Mouse (Mus musculus): ENCODE data around the gene Rap1gap2.

Gene Rap1gap2

DNA sequence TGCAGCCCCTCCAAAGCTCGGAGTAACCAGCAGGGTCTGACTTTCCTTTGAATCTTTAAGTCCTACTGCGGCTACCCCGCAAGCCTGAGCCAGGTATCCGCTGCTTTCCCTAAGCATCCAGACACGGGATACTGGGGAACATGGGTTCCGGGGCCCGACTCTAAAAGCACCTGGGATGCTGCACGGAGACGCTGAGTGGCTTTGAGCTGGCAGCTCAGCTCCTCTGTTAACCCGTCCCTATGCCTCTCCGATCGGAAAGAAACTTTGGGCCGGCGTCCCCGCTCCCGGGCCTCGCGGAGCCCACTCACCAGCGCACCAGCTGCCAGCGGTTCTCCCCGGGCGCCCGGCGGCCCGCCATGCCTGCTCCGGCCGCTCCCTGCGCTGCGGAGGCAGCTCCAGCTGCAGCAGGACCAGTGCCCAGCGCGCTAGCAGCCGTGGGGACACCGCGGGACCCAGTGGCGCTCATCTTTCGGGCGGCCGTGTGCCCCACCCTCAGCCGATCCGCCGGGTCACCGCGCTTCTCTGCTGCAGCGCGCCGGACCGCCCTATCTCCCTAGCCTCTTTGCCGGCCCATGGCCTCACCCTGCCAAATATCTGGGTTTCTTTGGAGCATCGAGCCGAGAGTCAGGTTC, at the start of gene Rap1gap2:
Rap1gap2 (minus strand) TSS at position 371 of the 632 bp plus-strand sequence.
- DNase-seq (ENCODE audit: extremely low spot score), result peak; percentile 39

- no peak for DNase-seq (ENCODE audit: extremely low spot score)
These were observed 49.6 kb upstream of the Rap1gap2 start for GRCm38 (mm10) chr11:74660336-74660735.

DNA sequence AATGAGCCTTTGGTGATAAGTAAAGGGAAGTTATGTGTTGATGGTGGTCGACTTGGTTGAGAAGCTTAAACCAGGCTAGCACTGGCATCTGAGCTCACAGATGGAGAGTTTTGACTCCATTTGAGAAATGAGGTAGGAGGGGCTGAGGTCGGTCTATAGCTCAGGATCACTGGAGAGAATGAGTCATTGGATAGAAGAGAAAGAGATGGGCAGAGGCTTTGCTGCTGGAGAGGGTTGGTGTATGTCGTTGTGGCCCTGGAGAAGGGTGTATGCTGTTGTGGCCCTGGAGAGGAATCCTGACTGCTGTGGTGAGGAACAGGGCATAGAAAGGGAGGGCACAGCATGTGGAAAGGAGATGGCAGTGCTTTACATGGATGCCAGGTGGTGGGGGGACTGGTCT, 45.2 kb upstream of the Rap1gap2 start:
- no peak for DNase-seq (ENCODE audit: extremely low spot score)

DNA sequence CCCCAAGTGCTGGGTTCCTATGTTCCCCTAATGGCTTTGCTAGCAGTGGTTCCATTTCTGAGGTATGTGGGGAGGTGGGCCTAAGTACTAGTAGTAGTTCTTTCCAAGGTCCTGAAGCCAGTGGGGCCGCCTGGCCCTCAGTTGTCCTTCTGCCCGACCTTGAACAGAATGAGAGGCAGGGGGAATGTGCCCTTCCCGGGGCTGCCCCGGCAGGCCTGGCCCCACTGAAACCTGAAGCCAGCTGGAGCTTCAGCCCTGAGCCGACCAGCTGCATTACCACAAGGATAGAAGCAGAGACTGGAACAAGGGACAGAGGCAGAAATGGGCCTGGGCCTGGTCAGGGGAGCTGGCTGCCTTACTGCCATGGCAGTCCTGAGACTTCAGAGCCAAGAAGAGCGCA, 42.7 kb upstream of the Rap1gap2 start:
- DNase-seq (ENCODE audit: extremely low spot score), result no peak

- DNase-seq (ENCODE audit: extremely low spot score), result no peak
These were observed 42.1 kb upstream of the Rap1gap2 start for GRCm38 (mm10) chr11:74652791-74653191.

DNA sequence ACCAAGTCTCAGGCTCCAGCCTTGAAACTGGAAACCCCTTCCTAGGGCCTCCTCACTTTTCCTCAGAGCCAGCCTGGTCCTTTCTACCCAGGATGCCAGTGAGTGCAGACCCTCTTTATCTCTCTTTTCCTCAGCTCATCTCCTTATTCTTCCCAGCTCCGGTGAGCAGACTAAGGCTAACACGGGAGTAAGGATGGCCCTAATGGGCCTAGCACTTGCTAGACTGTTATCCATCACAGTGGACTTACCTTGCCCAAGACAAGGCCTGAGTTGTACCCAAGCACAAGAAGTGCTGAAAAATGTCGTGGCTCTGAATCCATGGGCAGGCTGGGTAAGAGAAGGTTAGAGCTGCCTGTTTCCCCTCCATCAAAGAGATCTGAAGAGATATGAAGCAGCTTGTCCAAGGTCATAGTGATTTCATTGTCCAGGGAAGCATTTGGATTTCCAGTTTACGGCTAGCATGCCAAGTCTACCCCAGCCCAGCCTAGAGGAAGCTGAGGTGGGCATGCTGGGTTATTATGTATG, 39.9 kb upstream of the Rap1gap2 start:
- DNase-seq (ENCODE audit: extremely low spot score), result no peak

- DNase-seq (ENCODE audit: extremely low spot score), result no peak
These were observed 39.2 kb upstream of the Rap1gap2 start for GRCm38 (mm10) chr11:74649647-74650551.

DNA sequence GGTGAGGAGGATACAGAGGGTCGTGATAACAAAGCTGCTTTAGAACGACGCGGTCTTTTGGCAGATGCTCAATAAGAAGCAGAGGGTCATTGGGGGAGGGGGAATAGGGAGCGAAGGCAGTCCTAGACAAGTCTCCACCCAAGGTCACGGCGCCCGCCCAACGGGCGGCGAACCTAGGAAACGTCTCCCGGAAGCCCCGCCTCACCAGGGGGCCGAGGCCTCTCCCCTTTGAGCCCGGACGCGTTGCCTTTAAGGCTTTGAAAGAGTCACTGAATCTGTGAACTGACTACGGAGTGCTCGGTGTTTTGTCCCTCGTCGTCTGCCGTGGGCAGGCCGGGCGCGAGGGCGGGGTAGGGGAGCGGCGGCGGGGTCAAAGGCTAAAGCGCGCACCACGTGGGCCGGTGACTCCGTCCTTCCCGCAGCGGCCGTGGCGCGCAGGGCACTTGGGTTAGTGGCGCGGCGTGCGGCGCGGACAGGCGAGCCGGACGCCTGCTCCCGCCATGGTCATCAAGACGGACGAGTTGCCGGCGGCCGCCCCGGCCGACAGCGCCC, 38.5 kb upstream of the Rap1gap2 start, which contains the start of gene Cluh:
Cluh (plus strand) TSS at position 401 of the 552 bp plus-strand sequence.
- peak; percentile 96 for DNase-seq (ENCODE audit: extremely low spot score)

DNA sequence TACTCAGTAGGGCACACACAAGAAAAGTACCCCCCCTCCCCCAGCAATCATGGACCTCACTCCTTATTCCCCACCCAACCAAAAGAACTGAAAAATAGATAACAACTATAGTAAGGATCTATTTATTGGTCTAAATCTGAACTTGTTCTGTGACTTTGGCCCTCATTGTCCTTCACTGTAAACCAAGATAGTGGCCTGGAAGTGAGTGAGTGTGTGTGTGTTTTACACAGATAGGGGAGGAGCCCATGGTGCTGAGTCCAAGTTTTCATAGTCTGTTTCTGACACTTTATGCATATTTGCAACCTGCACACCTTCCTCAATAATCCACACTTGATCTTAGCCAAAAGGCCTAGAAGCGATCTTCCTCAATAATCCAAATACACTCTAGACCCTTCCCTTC, 38.0 kb upstream of the Rap1gap2 start:
- DNase-seq (ENCODE audit: extremely low spot score), result no peak

- no peak for DNase-seq (ENCODE audit: extremely low spot score)
These were observed 37.3 kb upstream of the Rap1gap2 start for GRCm38 (mm10) chr11:74647966-74648365.

DNA sequence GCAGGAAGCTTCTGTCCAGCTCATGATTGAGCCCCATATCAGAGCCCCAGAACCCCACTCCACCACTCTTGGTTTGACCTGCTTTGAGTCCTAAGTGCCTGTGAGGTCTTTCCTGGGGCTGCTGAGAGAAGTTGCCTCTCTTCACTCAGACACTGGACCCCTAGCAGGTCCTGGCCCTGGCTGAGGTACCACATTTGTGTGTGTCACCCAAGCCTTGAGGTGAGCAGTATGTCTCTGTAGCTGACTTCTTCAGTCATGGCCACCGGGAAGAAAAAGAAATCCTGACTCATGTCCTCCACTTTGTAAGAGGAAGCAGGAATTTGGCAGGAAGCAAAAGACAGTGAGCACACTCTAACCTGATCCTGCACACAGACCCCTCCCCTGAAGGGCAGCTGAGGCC, 28.9 kb upstream of the Rap1gap2 start:
- no peak for DNase-seq (ENCODE audit: extremely low spot score)

DNA sequence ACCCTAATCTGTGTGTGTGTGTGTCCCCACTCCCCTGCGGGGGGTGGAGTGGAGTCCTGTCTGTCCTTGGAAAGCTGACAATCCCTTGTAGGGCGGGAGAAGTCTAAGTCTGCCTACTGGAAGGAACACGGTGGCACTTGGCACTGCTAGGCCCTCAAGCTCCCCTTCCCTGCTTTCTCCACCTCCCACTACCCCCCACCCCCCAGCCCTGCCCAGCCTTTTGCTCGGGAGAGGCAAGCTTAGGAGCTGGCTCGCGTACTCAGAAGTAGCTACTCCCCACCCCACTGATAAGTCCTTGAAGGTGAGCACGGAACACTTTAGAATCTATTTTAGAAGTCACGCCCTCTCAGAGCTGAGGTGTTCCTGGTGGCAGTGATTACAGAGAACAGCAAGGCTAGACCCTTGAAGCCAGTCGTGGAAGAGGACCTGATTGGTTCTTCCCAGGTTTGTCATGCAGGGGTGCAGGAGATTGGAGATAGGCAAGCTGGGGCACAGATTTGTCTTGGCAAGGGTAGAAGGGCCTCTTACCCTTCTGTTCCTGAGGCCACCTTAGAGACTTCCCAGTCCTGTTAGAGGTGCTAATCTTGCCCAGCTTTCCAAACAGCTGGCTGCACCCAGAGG, 28.2 kb upstream of the Rap1gap2 start:
- no peak for DNase-seq (ENCODE audit: extremely low spot score)

DNA sequence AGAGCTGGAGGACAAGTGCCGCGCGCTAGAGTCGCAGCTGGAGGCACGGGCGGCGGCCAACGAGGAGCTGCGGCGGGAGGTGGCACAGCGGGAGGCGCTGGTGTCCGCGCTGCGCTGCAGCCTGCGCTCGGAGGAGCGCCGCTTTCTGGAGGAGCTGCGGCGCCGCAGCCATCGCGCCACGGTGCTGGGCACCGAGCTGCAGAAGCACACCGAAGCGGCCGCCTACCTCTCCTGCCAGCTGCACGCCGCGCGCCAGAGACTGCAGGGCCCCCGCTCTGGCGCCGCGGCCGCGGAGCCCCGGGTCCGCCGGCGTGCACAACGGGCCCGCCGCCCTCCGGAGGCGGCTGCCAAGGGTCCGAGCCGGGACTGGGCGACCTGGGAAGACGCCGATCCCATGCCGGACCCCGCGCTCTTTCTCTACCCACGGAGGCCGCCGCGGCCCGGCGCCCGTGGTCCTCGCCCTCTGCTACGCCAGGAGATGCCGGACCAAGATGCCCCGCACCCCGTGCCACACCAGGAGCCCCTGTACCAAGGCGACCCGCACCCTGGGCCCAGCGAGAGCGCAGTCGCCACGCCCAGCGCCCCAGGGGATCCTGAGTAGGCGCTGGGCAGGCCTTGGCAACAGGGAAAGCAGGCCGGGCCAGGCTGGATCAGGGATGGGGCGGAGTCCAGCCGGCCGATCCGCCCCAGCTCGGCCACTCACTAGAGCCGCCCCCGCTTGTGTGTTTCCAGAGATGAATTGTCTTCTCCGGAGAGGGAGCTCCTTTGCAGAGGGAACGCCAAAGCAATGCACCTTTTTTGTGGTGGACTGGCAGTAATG, 27.5 kb upstream of the Rap1gap2 start:
- DNase-seq (ENCODE audit: extremely low spot score), result peak; percentile 76

- no peak for DNase-seq (ENCODE audit: extremely low spot score)
These were observed 26.8 kb upstream of the Rap1gap2 start for GRCm38 (mm10) chr11:74637486-74637885.

DNA sequence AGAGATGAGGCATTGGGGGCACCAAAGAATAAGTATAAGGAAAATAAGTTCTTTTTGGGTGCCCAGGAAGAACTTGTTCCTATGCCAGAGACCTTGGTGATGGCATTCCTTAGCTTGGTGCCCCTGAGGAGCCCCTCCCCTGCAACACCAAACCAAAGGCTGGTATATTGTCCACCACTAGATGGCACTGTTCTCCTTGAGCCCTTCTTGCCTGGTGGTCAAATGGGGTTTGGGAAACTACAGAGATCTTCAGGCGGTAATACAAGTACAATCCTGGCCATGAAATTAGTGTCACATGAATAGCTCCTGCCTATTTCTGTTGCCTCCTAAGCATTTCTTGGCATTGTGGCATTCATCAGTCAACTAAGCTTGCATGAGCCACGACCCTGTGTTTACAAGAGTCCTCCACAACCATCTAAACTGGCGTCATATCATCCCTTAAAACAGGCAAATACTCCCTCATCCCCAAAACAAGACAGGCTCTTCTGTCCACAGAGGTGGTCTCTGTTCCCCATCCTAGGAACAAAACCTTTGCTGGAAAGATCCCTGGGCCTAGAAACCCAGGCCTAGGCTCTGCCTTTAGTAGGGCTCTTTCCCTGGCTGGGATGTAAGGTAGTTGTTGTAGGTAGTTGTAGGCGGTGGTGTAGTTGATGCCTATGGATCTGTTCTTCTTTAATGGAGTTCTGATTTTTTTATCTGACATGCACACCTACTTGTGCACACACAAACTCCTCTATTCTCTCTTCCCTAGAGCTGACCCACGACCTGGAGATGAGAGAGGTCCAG, 24.0 kb upstream of the Rap1gap2 start:
- peak; percentile 77 for DNase-seq (ENCODE audit: extremely low spot score)

DNA sequence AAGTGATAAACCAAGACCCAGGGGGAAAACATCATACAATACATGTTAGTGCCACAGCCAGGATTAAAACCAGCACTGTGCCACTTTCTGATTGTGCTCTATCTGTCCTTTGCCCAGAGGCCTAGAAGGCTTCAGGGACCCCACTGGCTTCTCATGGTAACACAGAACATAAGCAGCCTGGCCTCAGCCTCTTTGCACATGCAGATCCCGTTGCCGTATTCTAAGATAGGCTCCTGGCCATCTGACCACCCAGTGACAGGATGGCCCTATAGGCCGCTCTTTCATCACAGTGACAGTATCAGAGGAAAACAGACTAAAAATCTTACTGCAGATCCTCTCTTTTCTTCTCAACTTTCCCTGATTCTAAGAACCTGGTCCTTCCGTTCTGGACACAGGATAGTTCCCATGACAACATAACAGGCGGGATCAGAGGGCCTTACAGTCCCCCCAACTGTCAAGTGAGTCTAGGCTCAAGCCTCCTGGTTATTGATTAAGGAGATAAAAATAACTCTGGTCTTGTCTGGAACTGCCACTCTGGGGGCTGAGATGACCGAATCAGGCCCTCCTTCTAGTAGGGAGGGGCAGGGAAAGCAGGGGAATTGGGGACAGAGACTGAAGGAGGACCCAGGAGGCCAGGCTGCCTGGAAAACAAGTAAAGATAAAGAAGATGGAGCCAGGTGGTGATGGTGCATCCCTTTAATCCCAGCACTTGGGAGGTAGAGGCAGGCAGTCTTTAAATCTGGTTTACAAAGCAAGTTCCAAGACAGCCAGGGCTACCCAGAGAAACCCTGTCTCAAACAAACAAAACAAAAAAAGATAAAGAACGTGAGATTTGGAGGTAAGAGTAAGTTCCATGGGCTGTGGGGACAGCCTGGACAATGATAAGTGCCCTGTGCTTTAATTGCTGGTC, 21.4 kb upstream of the Rap1gap2 start:
- DNase-seq (ENCODE audit: extremely low spot score), result no peak

DNA sequence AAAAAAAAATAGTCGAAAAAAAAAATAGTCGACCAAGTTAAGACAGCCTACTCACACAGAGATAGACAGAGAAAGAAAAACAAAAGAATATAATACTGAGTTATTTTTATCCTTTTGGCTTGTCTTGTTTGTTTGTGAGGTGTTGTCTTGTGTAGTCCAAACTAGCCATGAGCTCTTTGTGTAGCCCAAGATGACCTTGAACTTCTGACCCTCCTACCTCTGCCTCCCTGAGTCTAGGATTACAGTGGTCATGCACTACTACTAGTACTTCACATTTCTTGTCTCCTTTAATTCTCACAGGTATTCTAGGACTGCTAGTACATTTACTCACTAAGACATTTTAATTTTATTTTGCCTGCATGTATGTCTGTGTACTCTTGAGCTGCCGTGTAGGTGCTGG, 16.8 kb upstream of the Rap1gap2 start:
- no peak for DNase-seq (ENCODE audit: extremely low spot score)

DNA sequence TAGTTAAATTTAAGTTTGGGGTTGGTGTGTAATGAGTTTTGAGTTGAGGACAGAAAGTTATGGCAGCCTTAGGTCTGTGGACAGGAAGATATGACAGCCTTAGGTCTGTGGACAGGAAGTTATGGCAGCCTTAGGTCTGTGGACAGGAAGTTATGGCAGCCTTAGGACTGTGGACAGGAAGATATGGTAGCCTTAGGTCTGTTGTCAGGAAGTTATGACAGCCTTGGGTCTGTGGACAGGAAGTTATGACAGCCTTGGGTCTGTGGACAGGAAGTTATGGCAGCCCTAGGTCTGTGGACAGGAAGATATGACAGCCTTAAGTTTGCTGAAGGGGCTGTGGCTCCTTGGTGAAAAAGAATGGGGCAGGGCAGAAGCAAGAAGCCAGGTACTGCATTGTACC, 14.6 kb upstream of the Rap1gap2 start:
- DNase-seq (ENCODE audit: extremely low spot score), result no peak

DNA sequence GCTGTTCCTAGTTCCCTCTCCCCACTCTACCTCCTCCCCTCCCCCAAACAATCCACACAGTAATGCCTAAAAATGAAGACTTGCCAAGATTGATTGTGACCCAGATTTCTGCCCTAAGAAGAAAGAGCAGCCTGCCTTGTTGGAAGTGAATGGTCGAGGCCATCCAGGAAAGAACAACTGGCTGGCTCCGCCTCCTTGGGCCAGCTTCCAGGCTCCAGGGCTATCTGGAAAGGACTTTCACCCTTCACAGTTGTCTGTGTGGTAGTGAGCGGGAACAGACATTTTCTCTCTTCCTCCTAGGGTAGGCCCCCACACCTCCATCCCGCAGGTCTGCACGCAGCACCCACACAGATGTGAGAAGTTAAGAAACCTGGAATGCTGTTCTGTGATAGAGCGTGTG, 13.0 kb upstream of the Rap1gap2 start:
- no peak for DNase-seq (ENCODE audit: extremely low spot score)
